Mouse (Mus musculus): ENCODE data around the gene Brk1.
A peak's percentile ranks its signal among the peaks of the same experiment; 100 is the strongest.

Gene Brk1

DNA sequence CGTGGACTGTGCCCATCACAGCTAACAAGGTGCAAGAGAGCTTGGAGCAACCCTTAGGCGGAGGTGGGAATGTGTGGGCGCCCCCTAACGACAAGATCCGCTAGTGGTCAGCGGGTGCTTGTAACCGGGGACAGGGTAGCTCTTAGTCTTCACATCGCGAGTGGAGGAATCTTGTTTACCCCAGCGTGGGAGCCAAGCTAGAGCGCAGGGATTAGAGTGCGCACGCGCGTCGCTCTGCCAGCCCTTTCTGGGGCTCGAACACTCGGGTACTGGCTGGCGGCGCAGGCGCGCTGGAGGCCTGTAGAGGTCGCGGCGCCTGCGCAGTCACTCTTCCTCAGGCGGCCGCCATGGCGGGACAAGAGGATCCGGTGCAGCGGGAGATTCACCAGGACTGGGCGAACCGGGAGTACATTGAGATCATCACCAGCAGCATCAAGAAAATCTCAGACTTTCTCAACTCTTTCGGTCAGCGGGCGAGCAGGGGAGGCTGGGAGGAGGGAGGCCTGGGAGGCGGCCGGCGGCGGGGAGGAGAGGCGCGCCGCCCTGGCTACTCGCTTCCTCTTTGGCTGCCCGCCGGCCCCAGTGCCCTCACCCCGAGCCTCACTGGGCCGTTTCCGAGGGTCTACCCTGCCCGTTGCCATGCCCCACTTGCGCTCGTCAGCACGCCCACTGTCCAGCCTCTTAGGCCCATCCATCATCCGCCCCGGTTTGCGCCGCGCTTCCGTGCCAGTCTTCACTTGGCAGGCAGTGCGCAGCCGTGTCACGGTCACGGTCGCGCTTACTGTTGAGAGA lies at the start of gene Brk1:
Gene Brk1, plus strand, starts transcription at position 341 of the 792 bp plus-strand sequence.
- DNase-seq (ENCODE audit: inconsistent age in 2 of 2, low spot score in 1 of 2), result peak; percentile 92 to 97

DNA sequence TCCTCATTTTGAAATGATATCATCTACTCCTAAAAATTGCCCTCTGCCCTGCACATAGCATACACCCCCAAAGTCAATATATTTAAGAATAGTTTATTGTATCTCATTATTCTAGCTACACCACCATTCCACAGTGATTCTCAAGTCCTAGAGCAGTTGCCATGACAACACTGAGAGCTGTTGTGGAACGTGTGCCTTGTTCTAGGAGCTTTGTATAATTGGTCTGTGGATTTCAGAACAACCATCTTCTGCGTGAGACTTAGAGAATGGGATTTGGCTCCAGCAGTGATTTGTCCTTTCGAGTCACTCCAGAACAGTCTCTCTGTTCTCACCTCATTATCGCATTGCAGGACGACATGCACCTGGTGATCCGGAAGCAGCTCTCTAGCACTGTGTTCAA lies 44.8 kb upstream of the Brk1 start:
- DNase-seq (ENCODE audit: inconsistent age in 2 of 2, low spot score in 1 of 2), result no peak

DNA sequence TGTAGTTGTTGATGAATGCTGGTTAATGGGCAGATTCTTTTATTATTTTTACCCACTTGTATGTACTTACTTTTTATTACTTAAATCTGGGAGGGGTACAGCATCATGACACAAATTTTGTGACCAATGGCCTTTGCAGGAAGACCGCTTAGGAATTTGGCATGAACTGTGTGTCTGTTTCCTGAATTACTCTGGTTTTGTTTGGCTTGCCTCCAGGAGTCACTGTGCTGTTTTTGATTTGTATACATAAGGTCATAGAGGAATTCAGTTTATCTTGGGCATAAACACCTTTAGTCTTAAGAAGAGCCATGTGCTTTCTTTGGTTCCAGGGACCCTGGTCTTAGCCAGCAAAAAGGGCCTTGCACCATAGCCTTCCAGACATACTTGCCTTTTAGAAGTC lies 40.0 kb upstream of the Brk1 start:
- DNase-seq (ENCODE audit: inconsistent age in 2 of 2, low spot score in 1 of 2), result no peak

- DNase-seq (ENCODE audit: inconsistent age in 2 of 2, low spot score in 1 of 2), result no peak
These were observed 28.5 kb upstream of the Brk1 start for GRCm38 (mm10) chr6:113576044-113576443.

DNA sequence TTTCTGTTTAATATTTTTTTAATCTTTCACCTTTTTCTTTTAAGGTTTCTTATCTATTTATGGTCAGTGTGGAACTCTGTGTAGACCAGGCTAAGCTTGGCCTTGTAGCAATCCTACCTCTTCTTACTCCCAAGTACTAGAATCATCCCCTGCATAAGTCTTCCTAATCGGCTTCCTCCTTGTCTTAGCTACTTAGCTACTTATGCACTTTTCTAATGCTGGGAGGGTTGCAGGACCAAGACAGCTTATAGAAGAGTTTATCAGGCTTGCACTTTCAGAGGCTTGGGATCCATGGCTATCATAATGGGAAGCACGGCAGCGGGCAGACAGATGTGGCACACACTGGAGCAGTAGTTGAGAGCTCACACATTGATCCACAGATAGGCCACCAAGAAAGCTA lies 25.3 kb upstream of the Brk1 start:
- DNase-seq (ENCODE audit: inconsistent age in 2 of 2, low spot score in 1 of 2), result no peak

- no peak for DNase-seq (ENCODE audit: inconsistent age in 2 of 2, low spot score in 1 of 2)
These were observed 21.5 kb upstream of the Brk1 start for GRCm38 (mm10) chr6:113583023-113583422.

DNA sequence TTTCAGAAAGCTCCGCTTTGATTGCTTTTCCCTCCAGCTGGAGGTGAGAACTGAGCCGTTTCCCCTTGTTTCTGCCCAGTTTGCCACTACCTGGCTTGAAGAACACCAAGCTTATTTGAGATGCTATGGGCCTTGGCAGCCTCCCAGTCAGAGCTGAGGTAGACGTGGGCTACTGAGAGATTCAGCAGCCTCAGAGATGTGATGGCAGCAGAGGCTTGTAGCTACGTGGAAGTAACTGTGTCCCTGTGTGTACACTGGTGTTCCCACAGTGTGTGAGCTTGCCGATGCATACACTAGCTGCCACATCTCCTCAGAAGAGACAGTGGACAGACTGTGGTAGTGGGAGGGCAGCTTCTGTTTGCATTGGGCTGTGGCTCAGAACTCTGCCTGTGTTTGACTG lies 19.5 kb upstream of the Brk1 start:
- DNase-seq (ENCODE audit: inconsistent age in 2 of 2, low spot score in 1 of 2), result no peak

GRCm38 (mm10) chr6:113586466-113587183 lies 17.9 kb upstream of the Brk1 start:
- peak; percentile 68 to 89 for DNase-seq (ENCODE audit: inconsistent age in 2 of 2, low spot score in 1 of 2)

DNA sequence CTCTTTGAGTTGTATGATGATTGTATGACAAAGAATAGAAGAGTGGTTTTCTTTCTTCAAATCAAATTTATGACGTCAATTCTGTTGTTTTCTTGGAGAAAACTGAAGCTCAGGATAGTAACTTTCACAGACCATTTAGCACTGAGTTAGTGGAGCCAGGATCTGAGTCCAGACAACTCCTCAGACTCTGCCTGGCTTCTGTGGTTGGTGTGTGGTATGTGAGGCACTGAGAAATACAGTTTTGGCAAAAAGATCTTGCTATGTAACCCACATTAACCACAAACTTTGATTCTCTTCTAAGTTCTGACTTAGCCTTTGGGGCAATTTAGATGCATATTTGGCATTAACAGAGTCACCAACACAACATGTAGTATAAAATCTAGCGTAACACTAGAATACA lies 11.9 kb upstream of the Brk1 start:
- DNase-seq (ENCODE audit: inconsistent age in 2 of 2, low spot score in 1 of 2), result no peak

- no peak for DNase-seq (ENCODE audit: inconsistent age in 2 of 2, low spot score in 1 of 2)
These were observed 6.6 kb upstream of the Brk1 start for GRCm38 (mm10) chr6:113597945-113598344.

DNA sequence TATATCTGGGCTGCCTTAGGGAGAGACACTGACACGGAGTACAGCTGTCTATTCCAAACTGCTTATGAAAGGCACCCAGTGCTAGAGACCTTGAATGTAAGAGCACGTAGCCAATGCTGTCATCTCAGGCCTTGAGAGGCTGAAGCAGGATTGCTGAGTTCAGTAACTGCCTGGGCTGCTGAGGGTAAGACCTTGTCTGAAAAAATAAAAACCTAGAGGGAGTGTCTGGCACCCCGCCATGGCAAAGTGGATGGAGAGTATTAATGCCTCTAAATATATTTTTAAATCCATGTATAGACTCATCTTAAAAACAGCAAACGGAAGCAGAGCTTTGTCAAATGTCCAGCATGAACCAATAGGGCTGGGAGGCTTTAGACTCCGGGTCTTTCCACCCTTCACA lies 4.7 kb upstream of the Brk1 start:
- peak; percentile 89 to 93 for DNase-seq (ENCODE audit: inconsistent age in 2 of 2, low spot score in 1 of 2)

- DNase-seq (ENCODE audit: inconsistent age in 2 of 2, low spot score in 1 of 2), result no peak
These were observed 3.9 kb upstream of the Brk1 start, which contains the start of gene Fancd2os for GRCm38 (mm10) chr6:113600543-113601139. Gene Fancd2os, minus strand, starts transcription at chr6:113600715.

GRCm38 (mm10) chr6:113602821-113603220 lies 1.8 kb upstream of the Brk1 start:
- no peak for DNase-seq (ENCODE audit: inconsistent age in 2 of 2, low spot score in 1 of 2)

DNA sequence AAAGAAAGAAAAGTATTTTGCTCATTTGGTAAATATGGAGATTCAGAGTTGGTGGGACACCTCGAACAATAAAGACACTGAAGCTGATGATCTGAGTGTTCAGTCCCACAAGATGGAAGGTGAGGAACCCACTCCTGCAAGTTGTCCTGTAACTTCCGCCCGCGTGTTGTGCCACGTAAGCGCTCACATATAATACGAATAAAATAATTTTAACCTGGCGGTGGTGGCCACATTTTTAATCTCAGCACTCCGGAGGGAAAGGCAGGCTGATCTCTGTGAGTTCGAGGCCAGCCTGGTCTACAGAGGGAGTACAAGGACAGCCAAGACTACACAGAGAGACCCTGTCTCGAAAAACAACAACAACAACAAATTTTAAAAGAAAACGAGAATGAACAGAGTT lies 579 bp upstream of the Brk1 start:
- peak in 1 of 2 experiments; percentile 34 for DNase-seq (ENCODE audit: inconsistent age in 2 of 2, low spot score in 1 of 2)

DNA sequence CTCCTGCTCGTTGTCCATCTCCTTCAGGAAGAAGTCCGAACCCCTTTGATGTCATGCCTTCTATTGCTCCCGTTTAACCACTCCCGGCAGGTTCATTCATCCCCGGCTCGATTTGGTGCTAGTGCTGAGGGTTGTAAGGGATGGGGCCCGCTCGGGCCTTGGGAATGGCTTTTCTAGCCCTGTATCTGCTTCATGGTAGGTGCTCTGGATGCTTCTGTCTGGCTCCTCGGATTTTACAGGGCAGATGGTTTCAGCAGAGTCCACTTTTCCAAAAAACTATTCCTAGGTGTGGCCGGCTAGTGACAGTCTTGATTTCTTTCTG lies 613 bp downstream of the Brk1 start:
- no peak for DNase-seq (ENCODE audit: inconsistent age in 2 of 2, low spot score in 1 of 2)

- peak; percentile 36 to 80 for DNase-seq (ENCODE audit: inconsistent age in 2 of 2, low spot score in 1 of 2)
These were observed 4.3 kb downstream of the Brk1 start for GRCm38 (mm10) chr6:113608871-113609270.

GRCm38 (mm10) chr6:113609293-113609692 lies 4.7 kb downstream of the Brk1 start:
- no peak for DNase-seq (ENCODE audit: inconsistent age in 2 of 2, low spot score in 1 of 2)

GRCm38 (mm10) chr6:113612258-113612969 lies 7.8 kb downstream of the Brk1 start:
- DNase-seq (ENCODE audit: inconsistent age in 2 of 2, low spot score in 1 of 2), result no peak

DNA sequence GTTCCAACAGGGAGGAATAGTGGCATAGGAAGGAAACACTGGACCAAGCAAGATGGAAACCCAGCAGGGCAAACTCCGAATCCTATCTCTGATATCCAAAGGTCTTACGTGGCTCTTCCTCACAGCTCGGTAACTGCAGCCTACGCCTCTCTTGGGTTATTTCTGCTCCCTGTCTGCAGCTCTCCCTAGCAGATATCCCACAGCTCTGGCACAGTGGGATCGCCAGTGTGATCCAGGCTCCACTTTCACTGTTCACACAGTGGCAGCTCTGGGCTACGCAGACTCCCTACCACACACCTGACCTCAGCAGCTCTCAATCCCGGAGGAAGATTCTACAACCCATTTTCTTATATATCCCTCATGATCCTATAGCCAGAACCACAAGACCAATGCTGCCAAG lies 9.6 kb downstream of the Brk1 start:
- DNase-seq (ENCODE audit: inconsistent age in 2 of 2, low spot score in 1 of 2), result no peak

- no peak for DNase-seq (ENCODE audit: inconsistent age in 2 of 2, low spot score in 1 of 2)
These were observed 10.4 kb downstream of the Brk1 start for GRCm38 (mm10) chr6:113614997-113615396.

DNA sequence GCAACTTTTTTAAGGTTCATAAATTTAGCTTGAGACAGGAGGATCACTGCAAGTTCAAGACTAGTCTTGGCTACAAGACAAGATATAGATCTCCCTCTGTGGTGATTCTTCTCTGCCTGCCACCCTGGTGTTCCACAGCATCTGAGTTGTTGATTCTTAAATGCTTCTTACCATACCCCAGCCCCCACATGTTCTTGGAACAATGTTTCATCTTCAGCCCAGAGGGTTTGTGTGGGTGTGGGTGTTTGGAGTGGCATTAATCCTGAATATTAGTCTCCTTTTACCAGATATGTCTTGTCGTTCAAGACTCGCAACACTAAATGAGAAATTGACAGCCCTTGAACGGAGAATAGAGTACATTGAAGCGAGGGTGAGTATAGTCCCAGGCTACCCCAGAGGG lies 10.9 kb downstream of the Brk1 start:
- DNase-seq (ENCODE audit: inconsistent age in 2 of 2, low spot score in 1 of 2), result no peak

DNA sequence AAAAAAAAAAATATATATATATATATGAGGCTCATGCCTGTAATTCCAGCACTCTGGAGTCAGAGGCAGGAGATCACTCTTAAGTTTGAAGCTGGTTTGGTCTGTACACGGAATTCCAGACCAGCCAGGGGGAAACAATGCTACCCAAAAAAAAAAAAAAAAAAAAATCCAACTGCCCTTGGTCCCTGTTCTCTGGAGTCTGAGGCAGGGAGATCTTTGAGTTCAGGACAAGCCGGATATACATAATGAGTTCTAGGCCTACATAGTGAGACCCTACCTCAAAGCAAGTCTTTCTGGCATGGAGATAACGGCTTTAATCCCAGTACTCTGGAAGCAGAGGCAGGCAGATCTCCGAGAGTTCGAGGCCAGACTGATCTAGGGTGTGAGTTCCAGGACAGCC lies 18.8 kb downstream of the Brk1 start:
- DNase-seq (ENCODE audit: inconsistent age in 2 of 2, low spot score in 1 of 2), result no peak

All from adrenal gland, adult (tissue).